Mouse (Mus musculus) stomach, embryonic 16.5 days (tissue): ENCODE data around the gene S100a16. TPM values are rescaled to one million over a fixed set of nuclear protein-coding genes. Genes with fewer than 3 reads are reported as not detected.
A peak's percentile ranks its signal among the peaks of the same experiment; 100 is the strongest.

ENCODE experiments used
- ATAC-seq: fragments of 200-750 bp; cut with Nextera tagmentation; 2 replicates; pipeline ENCODE4 v1.8.0; 2017; ENCODE audit warnings: moderate number of reproducible peaks, moderate TSS enrichment; ENCODE audit not compliant: insufficient read depth, low FRiP score
- H3K27ac ChIP-seq: fragments of 300-500 bp; sonication (generic); 2 replicates; pipeline ENCODE4 v1.5.1; 2014; ENCODE audit warnings: low read length
- H3K27me3 ChIP-seq: fragments of 300-500 bp; sonication (generic); 2 replicates; pipeline ENCODE4 v1.6.1; 2014; ENCODE audit warnings: low read length, control low read depth, mixed read lengths; ENCODE audit not compliant: control insufficient read depth, insufficient read depth
- H3K36me3 ChIP-seq: fragments of 300-500 bp; sonication (generic); 2 replicates; pipeline ENCODE4 v1.6.1; 2014; ENCODE audit warnings: low read length; ENCODE audit not compliant: control insufficient read depth, insufficient read depth
- H3K4me1 ChIP-seq: fragments of 300-500 bp; sonication (generic); 2 replicates; pipeline ENCODE4 v1.6.1; 2014; ENCODE audit warnings: low read length, control low read depth, mixed read lengths; ENCODE audit not compliant: control insufficient read depth, insufficient read depth
- H3K4me2 ChIP-seq: fragments of 300-500 bp; sonication (generic); 2 replicates; pipeline ENCODE4 v1.6.1; 2014; ENCODE audit warnings: low read depth, low read length, mixed read lengths
- H3K4me3 ChIP-seq: fragments of 300-500 bp; sonication (generic); replicated peaks from 2 replicates; pipeline ENCODE4 v1.5.1; 2014; ENCODE audit warnings: mild to moderate bottlenecking, low read length
- H3K9ac ChIP-seq: fragments of 300-500 bp; sonication (generic); 2 replicates; pipeline ENCODE4 v1.6.1; 2014; ENCODE audit warnings: low read length
- H3K9me3 ChIP-seq: fragments of 300-500 bp; sonication (generic); replicated peaks from 2 replicates; pipeline ENCODE4 v1.6.1; 2016; ENCODE audit warnings: low read length, control low read depth; ENCODE audit not compliant: control insufficient read depth
- WGBS: fragments of 180-500 bp; shearing (Covaris S2); extraction: QIAGEN DNeasy Blood & Tissue Kit; methylation state at CpG from one replicate; pipeline ENCODE4 v1.1.7; 2014; 5-methylcytosine and 5-hydroxymethylcytosine counted together
- polyA plus RNA-seq: library from polyadenylated mRNA; unstranded; fragments of >200 nt; fragmentation: Nextera tagmentation; extraction: Ambion mirVana; gene quantifications from 2 replicates; pipeline ENCODE4 v1.2.1, GENCODE M21; 2015

The S100a16 gene
- polyA plus RNA-seq, 1 experiment from 2014 or later = 407 TPM

DNA sequence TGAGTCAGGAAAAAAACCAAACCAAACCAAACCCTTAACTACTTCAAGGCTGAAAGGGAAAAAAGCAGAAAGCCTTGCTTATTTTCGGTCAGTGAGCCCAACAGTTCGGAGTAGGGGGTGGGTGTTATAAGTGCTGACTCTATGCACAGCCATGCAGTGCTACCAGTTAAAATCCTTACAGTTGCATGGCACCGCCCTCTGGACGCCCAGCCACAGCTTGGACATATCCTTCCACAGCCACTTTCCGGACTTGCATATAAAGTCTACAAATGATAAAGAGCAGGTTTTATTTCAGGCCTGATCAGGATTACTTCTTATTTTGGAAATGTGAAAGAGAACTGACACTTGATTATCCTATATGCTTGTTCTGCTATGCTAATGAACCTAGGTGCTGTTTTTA lies 31.8 kb upstream of the S100a16 start:
- H3K36me3 ChIP-seq = peaks cover 19% of the 10 kb centered on the region; the same call in 1 of the 2 replicates
- no peaks in the 10 kb centered on the region for H3K9me3 ChIP-seq
- WGBS = 89% methylated on average over 5 of the region's 5 CpGs
- H3K27ac ChIP-seq = no peak overlapping the region
- no peak overlapping the region for H3K9ac ChIP-seq
- no peak for ATAC-seq
- peaks cover 16% of the 10 kb centered on the region for H3K4me1 ChIP-seq
- H3K4me2 ChIP-seq = no peak overlapping the region
- no peaks in the 10 kb centered on the region for H3K27me3 ChIP-seq
- H3K4me3 ChIP-seq = no peak overlapping the region

DNA sequence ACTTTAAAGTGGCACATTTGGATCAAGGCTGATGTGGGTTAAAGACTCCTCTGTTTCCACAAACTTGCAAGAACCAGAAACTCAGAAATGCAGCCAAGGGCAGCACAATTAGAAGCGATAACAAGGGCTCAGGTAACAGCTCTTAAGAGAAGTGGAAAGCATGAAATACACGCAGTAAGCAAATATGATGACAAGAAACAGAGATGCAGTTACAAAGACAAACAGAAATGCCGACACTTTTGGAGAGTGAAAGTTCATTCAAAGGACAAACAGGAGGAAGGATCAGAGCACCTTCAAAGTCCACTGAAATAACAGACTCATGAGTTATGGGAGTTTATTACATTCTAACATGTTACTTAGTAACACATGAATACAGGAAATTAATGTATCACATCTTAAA lies 30.7 kb upstream of the S100a16 start:
- Histone ChIP-seq H3K4me1 (peaks cover 16% of the 10 kb centered on the region), H3K4me2 (no peak overlapping the region), H3K27ac (no peak overlapping the region), H3K9me3 (no peaks in the 10 kb centered on the region), H3K36me3 (peaks cover 18% of the 10 kb centered on the region; the same call in 1 of the 2 replicates), H3K9ac (no peak overlapping the region), H3K27me3 (no peaks in the 10 kb centered on the region), H3K4me3 (no peak overlapping the region)
- ATAC-seq = no peak
- 58% methylated on average over 3 of the region's 3 CpGs for WGBS

DNA sequence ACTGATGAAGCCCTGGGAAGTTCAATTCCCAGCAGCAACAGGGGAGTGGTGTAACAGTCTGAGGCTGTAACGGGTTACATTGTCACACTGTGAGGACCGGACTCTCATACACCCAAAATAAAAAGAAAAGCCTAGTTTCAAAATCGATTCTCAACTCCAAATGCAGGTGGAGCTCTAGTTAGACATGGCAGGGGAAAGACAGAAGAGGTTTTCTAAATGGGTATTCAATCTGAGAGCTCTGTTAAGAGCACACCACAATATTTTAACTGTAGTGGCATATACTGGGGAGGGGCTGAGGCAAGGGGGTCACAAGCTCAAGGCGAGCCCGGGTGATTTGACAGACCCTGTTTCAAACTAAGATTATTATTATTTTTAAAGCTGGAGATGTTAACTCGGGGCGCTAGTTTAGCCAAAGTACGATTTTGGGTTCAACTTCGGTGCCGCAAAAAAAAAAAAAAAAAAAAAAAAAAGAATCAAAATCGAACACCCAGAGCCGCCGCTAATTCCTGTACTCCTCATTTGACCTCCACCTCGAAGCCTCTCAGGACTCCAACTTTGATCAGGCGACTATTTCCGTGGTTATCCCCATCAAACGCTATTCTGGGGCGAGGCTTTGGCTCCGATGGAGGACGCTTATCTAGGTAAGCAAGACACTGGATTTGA lies 28.6 kb upstream of the S100a16 start:
- Histone ChIP-seq H3K9me3 (no peaks in the 10 kb centered on the region), H3K36me3 (peaks cover 15% of the 10 kb centered on the region; the same call in 1 of the 2 replicates), H3K27me3 (0 out of 2 replicates have a peak, but pooled peaks cover 3% of the 10 kb centered on the region), H3K4me2 (peak overlapping the region; percentile 72), H3K27ac (peak overlapping the region; percentile 96), H3K9ac (peak overlapping the region; percentile 100), H3K4me1 (peaks cover 16% of the 10 kb centered on the region), H3K4me3 (peak overlapping the region; percentile 97)
- WGBS = 2% methylated on average over 20 of the region's 20 CpGs
- no peak for ATAC-seq

DNA sequence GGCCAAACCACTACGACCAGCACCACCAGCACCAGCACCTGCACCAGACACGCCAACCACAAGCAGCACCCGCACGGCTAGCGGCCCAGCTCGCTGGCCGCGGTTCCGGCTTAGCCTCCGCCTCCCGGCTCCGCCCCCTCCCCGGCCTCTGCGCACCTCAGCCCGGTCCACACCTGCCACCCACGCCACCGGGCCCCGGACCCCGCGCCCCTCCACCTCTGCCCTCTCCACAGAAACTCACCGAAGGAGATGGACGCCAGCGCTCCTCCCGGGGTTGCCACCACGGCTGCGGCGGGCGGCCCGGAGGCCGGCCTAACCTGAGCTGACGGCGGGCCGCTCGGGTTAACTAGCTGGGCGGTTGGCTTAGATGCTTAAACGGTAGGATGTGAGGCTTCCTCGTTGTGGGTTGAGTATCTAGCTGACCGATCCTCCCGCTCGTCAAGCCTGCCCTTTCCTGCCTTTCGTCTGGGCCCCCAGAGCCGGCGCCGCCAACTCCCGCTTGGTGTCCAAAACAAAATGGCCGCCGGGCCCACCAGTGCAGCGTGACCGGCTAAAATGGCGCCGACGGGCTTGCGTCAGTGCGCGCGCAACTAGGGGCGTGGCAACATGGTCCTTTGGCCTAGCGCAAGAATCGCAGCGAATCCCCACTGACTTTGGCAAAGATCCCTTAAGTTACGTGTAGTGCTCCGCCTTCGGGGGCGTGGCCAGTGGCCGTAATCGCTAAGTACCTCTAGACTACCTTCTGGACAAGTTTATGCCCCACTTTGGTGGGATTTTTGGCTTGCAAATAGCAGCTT lies 27.9 kb upstream of the S100a16 start, which contains the start of gene Chtop:
Gene Chtop (minus strand): TSS at position 549 of the 797 bp plus-strand sequence.
- H3K27me3 ChIP-seq = 0 out of 2 replicates have a peak, but pooled peaks cover 3% of the 10 kb centered on the region
- H3K9me3 ChIP-seq = no peaks in the 10 kb centered on the region
- peak; percentile 94 for ATAC-seq
- H3K4me1 ChIP-seq = peaks cover 21% of the 10 kb centered on the region
- H3K4me3 ChIP-seq = peak within 1 kb of the TSS; percentile 97
- H3K27ac ChIP-seq = peak within 1 kb of the TSS; percentile 96
- under 1% methylated on average over 64 of the region's 66 CpGs for WGBS
- peak within 1 kb of the TSS; percentile 100 for H3K9ac ChIP-seq
- peak within 1 kb of the TSS; percentile 72 for H3K4me2 ChIP-seq
- peaks cover 15% of the 10 kb centered on the region; the same call in 1 of the 2 replicates for H3K36me3 ChIP-seq

DNA sequence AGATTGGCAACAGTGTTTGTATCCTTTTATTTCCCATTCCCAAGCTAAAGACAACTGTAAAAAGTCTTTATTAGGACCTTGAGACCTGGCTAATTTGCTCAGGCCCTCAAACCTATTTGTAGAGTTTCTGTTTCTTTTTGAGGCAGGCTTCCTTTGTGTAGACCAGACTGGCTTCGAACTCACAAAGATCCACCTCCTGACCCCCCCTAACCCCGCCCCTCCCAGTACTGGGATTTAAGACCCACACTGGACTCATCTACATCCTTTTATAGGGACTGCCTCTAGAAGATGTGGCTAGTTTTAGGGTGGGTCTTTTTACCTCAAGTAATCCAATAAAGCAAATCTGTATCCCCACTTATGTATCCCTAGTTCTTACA lies 27.3 kb upstream of the S100a16 start:
- Histone ChIP-seq H3K9ac (peak overlapping the region; percentile 37), H3K9me3 (no peaks in the 10 kb centered on the region), H3K27me3 (0 out of 2 replicates have a peak, but pooled peaks cover 3% of the 10 kb centered on the region), H3K4me1 (peaks cover 21% of the 10 kb centered on the region), H3K27ac (peak overlapping the region; percentile 31; the same call in 1 of the 2 replicates), H3K4me3 (peak overlapping the region; percentile 97), H3K4me2 (peak overlapping the region; percentile 47), H3K36me3 (peaks cover 15% of the 10 kb centered on the region; the same call in 1 of the 2 replicates)
- no peak for ATAC-seq
- 22% methylated on average over 2 of the region's 2 CpGs for WGBS

DNA sequence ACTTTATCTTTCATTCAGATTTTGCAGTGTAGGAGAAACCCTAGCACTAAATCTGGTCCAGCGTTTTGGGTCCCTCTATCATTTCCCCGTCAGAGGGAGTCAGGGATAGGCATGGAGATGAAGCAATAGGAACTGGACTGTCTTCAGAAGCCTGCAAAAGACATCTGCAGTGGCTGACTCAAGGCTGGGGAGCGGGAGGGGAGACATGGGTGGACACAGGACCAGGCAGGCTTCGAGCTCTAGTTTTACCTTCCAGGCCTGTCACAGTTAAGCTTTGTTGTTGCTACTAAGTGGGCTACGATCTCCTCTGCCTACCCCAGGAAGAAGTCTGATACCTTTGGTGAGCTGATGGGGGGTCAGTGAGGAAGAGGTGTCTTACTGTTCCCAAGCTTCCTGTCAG lies 24.8 kb upstream of the S100a16 start:
- 86% methylated on average over 5 of the region's 5 CpGs for WGBS

DNA sequence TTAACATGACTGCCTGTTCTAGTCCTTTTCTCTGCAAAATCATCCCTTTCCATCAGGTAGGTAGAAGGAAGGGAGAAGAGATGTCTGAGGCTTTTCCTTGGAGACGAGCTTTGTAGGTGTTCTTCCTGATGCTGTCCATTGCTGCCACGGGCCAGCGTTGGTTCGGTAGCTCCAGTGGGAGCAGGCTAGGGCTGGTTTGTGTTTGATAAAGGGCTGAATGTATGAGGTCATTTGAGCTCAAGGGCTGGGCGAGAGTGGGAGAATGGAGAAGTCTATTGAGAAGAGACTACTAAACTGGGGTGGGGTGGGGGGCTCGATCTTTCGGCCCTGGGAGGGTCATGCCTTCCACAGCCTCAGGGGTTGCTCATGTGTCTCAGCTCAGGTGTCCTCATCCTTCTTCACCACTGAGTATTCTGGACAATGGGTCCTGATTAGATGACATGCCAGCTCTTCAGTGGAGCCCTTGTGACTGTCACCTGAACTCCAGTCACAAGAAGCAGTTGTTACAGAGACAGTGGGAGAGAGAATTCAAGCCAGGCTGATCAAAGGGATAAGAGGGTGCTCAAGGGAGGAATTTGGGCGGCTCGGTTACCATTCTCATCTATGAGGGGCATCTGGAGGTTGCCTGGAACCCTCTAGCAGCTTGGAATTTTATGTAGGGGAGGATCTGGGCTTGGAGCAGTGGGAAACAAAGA lies 24.0 kb upstream of the S100a16 start:
- Histone ChIP-seq H3K4me2 (peak overlapping the region; percentile 92), H3K9ac (peak overlapping the region; percentile 73; the same call in 1 of the 2 replicates)
- WGBS = 76% methylated on average over 9 of the region's 9 CpGs

More for the DNA sequence above, 24.8 kb upstream of the S100a16 start:
- Histone ChIP-seq H3K27ac (no peak overlapping the region), H3K9me3 (no peaks in the 10 kb centered on the region), H3K4me2 (no peak overlapping the region), H3K4me3 (no peak overlapping the region), H3K4me1 (peaks cover 23% of the 10 kb centered on the region), H3K36me3 (peaks cover under 1% of the 10 kb centered on the region; the same call in 1 of the 2 replicates), H3K27me3 (0 out of 2 replicates have a peak, but pooled peaks cover 3% of the 10 kb centered on the region), H3K9ac (no peak overlapping the region)
- no peak for ATAC-seq

DNA sequence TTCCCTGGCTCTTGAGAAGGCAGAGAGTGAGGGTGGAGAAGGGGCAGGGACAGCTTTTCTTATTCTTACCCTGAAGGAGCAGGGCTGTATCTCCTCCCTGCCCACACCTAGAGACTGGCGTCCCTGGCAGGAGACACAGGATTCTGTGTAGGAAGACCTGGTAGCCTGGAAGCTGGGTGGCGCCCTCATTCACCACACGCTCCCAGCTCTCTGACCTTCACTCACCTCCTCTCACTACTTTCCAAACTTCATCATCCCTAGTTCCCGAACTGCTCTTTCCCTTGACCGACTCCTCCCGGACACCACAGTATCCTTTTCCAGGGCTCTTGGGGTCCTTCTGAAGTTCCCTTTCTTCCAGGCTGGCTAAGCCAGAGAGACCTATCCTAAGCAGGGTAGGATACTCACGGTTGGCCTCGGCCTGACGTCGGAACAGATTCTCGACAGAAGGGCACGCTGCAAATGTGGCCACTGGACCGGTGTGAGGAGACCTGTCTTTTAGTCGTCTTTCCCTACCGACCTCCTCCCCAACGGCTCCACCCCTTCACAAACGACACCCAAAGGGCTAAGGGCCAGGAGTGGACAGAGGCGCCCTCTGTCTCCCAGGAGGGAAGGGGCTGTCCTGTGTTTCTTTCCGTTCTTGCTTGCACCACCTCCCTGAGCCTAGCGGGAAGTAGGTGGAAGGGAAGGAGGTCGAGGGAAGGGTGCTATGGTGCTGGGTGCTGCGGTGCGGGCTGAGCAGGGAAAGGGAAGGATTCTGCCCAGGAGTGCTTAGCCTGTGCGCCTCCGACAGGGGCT lies 23.1 kb upstream of the S100a16 start, which contains the start of the genes S100a1 and S100a13:
Gene S100a1 (minus strand): TSS at position 597 of the 795 bp plus-strand sequence.
Gene S100a13 (plus strand): TSS at position 640 of the 795 bp plus-strand sequence.
- 0 out of 2 replicates have a peak, but pooled peaks cover 3% of the 10 kb centered on the region for H3K27me3 ChIP-seq
- H3K36me3 ChIP-seq = no peaks in the 10 kb centered on the region
- peaks cover 13% of the 10 kb centered on the region for H3K4me1 ChIP-seq
- peak; percentile 63 for ATAC-seq
- 4% methylated on average over 25 of the region's 25 CpGs for WGBS
- peak within 1 kb of the TSS; percentile 92 for H3K4me2 ChIP-seq
- no peaks in the 10 kb centered on the region for H3K9me3 ChIP-seq
- peak within 1 kb of the TSS; percentile 73 for H3K9ac ChIP-seq
- H3K27ac ChIP-seq = peak within 1 kb of the TSS; percentile 76
- H3K4me3 ChIP-seq = peak within 1 kb of the TSS; percentile 50

More for the DNA sequence above, 24.0 kb upstream of the S100a16 start:
- no peak for ATAC-seq
- Histone ChIP-seq H3K27me3 (0 out of 2 replicates have a peak, but pooled peaks cover 3% of the 10 kb centered on the region), H3K9me3 (no peaks in the 10 kb centered on the region), H3K4me1 (peaks cover 14% of the 10 kb centered on the region), H3K36me3 (no peaks in the 10 kb centered on the region), H3K27ac (no peak overlapping the region), H3K4me3 (peak overlapping the region; percentile 50)
